17 mouse cellular contexts compared by ENCODE assay signal in the genomic region with DNA sequence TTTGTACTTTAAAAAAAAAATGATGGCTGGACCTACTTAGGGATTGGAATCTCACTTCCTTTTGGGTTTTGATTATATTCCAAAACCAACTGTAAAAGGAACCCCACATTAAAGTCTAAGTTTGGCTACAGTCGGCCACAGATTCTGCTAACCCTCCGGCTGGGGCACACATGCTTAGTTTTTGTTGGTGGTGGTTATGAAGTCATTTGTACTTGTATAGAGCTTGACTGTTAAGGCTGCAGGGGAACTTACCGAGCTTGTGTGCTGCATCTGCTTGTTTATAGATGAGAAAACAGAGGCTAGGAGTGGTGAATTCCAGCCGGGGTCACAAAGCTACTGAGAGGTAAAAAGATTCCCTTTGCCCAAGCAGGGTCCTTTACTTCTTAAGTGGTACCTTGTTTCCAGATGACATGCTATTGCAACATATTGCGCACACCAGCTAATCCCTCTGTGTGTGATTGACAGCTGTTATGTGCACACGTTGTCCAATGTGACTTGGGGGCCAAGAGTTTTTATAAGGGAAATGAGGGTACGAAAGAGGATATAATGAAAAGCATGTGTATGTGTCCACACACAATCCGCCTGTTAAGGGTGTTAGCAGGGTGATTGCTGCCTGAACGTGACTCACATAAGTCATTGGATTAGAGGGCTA.
A peak's percentile ranks its signal among the peaks of the same experiment; 100 is the strongest.
DNase-seq lines count a peak whose midpoint lies in the region; ATAC-seq lines count a peak whose summit lies in the region.
"Had no signal": no experiment of that assay in that cellular context is flagged by ENCODE, and none has a peak within 500 bp of the region (broad histone marks: within the 10 kb centered on the region; RNA-seq: fewer than 3 reads in every experiment).

No protein-coding gene starts in this region.

- no peak for ATAC-seq in hindbrain, embryonic 16.5 days
- no peak for ATAC-seq in midbrain, embryonic 15.5 days (replicated peaks)
- no peak for ATAC-seq in midbrain, embryonic 11.5 days (ENCODE audit: low FRiP score)
- ATAC-seq in limb, embryonic 12.5 days (ENCODE audit: insufficient number of reproducible peaks, insufficient read depth, low FRiP score, low TSS enrichment, low read depth), result no peak; the same call in 1 of the 2 replicates
- no peak for ATAC-seq in cerebellum, adult (ENCODE audit: insufficient number of reproducible peaks, low FRiP score, low TSS enrichment)
- ATAC-seq: CD4-positive, CD25-positive, alpha-beta regulatory T cell, adult 4 months; intestine, embryonic 15.5 days had no signal

- H3K36me3 ChIP-seq in hindbrain, embryonic 10.5 days, result no peaks in the 10 kb centered on the region
- no peaks in the 10 kb centered on the region for H3K36me3 ChIP-seq in hindbrain, embryonic 16.5 days (ENCODE audit: control insufficient read depth, insufficient read depth, low read length)
- no peaks in the 10 kb centered on the region for H3K36me3 ChIP-seq in midbrain, embryonic 15.5 days (replicated peaks)
- H3K36me3 ChIP-seq in midbrain, embryonic 11.5 days (ENCODE audit: control insufficient read depth, insufficient read depth, low read length), result no peaks in the 10 kb centered on the region
- no peaks in the 10 kb centered on the region for H3K36me3 ChIP-seq in limb, embryonic 12.5 days
- H3K36me3 ChIP-seq: G1E; intestine, embryonic 15.5 days; lung, embryonic 15.5 days had no signal

- no peaks in the 10 kb centered on the region for H3K9me3 ChIP-seq in hindbrain, embryonic 10.5 days
- no peaks in the 10 kb centered on the region for H3K9me3 ChIP-seq in hindbrain, embryonic 16.5 days (ENCODE audit: control insufficient read depth, low read length)
- no peaks in the 10 kb centered on the region for H3K9me3 ChIP-seq in midbrain, embryonic 15.5 days
- H3K9me3 ChIP-seq in midbrain, embryonic 11.5 days (ENCODE audit: control insufficient read depth, low read length), result no peaks in the 10 kb centered on the region
- no peaks in the 10 kb centered on the region for H3K9me3 ChIP-seq in limb, embryonic 12.5 days
- H3K9me3 ChIP-seq: G1E; intestine, embryonic 15.5 days; lung, embryonic 15.5 days had no signal

- no peak overlapping the region for H3K4me3 ChIP-seq in hindbrain, embryonic 10.5 days
- no peak overlapping the region for H3K4me3 ChIP-seq in hindbrain, embryonic 16.5 days (ENCODE audit: low read length)
- H3K4me3 ChIP-seq in midbrain, embryonic 15.5 days, result no peak overlapping the region
- H3K4me3 ChIP-seq in midbrain, embryonic 11.5 days (ENCODE audit: low read depth, low read length), result no peak overlapping the region
- H3K4me3 ChIP-seq in limb, embryonic 12.5 days (replicated peaks), result no peak overlapping the region
- H3K4me3 ChIP-seq: erythroblast, embryonic 14.5 days; intestine, embryonic 15.5 days; lung, embryonic 15.5 days had no signal

- H3K27ac ChIP-seq in hindbrain, embryonic 10.5 days, result 0 out of 2 replicates have a peak overlapping the region, but pooled peaks have one; percentile 23
- H3K27ac ChIP-seq in hindbrain, embryonic 16.5 days (ENCODE audit: low read depth, low read length), result no peak overlapping the region
- peak overlapping the region; percentile 69 for H3K27ac ChIP-seq in midbrain, embryonic 15.5 days
- H3K27ac ChIP-seq in midbrain, embryonic 11.5 days (ENCODE audit: low read depth, low read length), result no peak overlapping the region
- H3K27ac ChIP-seq in limb, embryonic 12.5 days, result peak overlapping the region; percentile 35; the same call in 1 of the 2 replicates
- H3K27ac ChIP-seq: intestine, embryonic 15.5 days; lung, embryonic 15.5 days; macrophage had no signal

- H3K4me2 ChIP-seq in hindbrain, embryonic 16.5 days (ENCODE audit: low read length), result no peak overlapping the region
- H3K4me2 ChIP-seq in midbrain, embryonic 15.5 days, result no peak overlapping the region
- H3K4me2 ChIP-seq in midbrain, embryonic 11.5 days, result no peak overlapping the region
- H3K4me2 ChIP-seq in limb, embryonic 12.5 days, result no peak overlapping the region
- H3K4me2 ChIP-seq: heart, embryonic 11.5 days; intestine, embryonic 15.5 days; lung, embryonic 15.5 days had no signal

- H3K9ac ChIP-seq in hindbrain, embryonic 16.5 days (ENCODE audit: low read depth, low read length), result no peak overlapping the region
- no peak overlapping the region for H3K9ac ChIP-seq in midbrain, embryonic 15.5 days
- no peak overlapping the region for H3K9ac ChIP-seq in midbrain, embryonic 11.5 days (ENCODE audit: low read length)
- H3K9ac ChIP-seq in limb, embryonic 12.5 days (replicated peaks), result no peak overlapping the region
- H3K9ac ChIP-seq: intestine, embryonic 15.5 days; lung, embryonic 15.5 days had no signal

- no peak for DNase-seq in hindbrain, embryonic 10.5 days (ENCODE audit: low spot score)
- DNase-seq in midbrain, embryonic 11.5 days (ENCODE audit: low spot score, missing footprints), result no peak
- DNase-seq in kidney, adult 8-10 months, result no peak
- DNase-seq: gastrocnemius, postnatal 36 days; heart, postnatal 36 days; thymus, postnatal 25 days had no signal

- H3K27me3 ChIP-seq in hindbrain, embryonic 10.5 days (ENCODE audit: insufficient read depth, poor library complexity, severe bottlenecking), result peaks cover 4% of the 10 kb centered on the region
- no peaks in the 10 kb centered on the region for H3K27me3 ChIP-seq in hindbrain, embryonic 16.5 days (replicated peaks; ENCODE audit: control insufficient read depth, insufficient read depth, low read length)
- H3K27me3 ChIP-seq in midbrain, embryonic 15.5 days (replicated peaks), result no peaks in the 10 kb centered on the region
- H3K27me3 ChIP-seq in midbrain, embryonic 11.5 days (ENCODE audit: control insufficient read depth, insufficient read depth, low read length), result no peaks in the 10 kb centered on the region
- H3K27me3 ChIP-seq in limb, embryonic 12.5 days, result no peaks in the 10 kb centered on the region
- H3K27me3 ChIP-seq: intestine, embryonic 15.5 days; lung, embryonic 15.5 days had no signal

- peaks cover 32% of the 10 kb centered on the region for H3K4me1 ChIP-seq in hindbrain, embryonic 10.5 days (replicated peaks)
- peaks cover 18% of the 10 kb centered on the region for H3K4me1 ChIP-seq in hindbrain, embryonic 16.5 days (ENCODE audit: control insufficient read depth, insufficient read depth, low read depth, low read length)
- H3K4me1 ChIP-seq in midbrain, embryonic 15.5 days, result peaks cover 46% of the 10 kb centered on the region
- H3K4me1 ChIP-seq in midbrain, embryonic 11.5 days (ENCODE audit: control insufficient read depth, insufficient read depth, low read length), result peaks cover 7% of the 10 kb centered on the region
- H3K4me1 ChIP-seq in limb, embryonic 12.5 days (replicated peaks), result peaks cover 37% of the 10 kb centered on the region
- H3K4me1 ChIP-seq: intestine, embryonic 15.5 days had no signal

- WGBS in hindbrain, embryonic 10.5 days, result 69% methylated on average over 9 of the region's 9 CpGs
- 58% methylated on average over 9 of the region's 9 CpGs for WGBS in hindbrain, embryonic 16.5 days
- 46% methylated on average over 9 of the region's 9 CpGs for WGBS in midbrain, embryonic 15.5 days
- 67% methylated on average over 9 of the region's 9 CpGs for WGBS in midbrain, embryonic 11.5 days
- WGBS in limb, embryonic 12.5 days, result 20% methylated on average over 9 of the region's 9 CpGs

Comparison
In these comparisons a context has a peak if more than half of its experiments do, and no peak if none do; other contexts are left out.
1. H3K27ac ChIP-seq: peak in hindbrain, embryonic 10.5 days (single experiment), midbrain, embryonic 15.5 days (single experiment) and limb, embryonic 12.5 days (single experiment); none in hindbrain, embryonic 16.5 days (single experiment) and midbrain, embryonic 11.5 days (single experiment).